Mouse (Mus musculus): ENCODE data around the gene Ldlr.
"Not testable (repeated sequence)": the region's sequence is repeated elsewhere in the genome, so short reads cannot be mapped to it uniquely, and the experiment has no call there.

Gene Ldlr

GRCm38 (mm10) chr9:21791861-21792260, 68.6 kb downstream of the Ldlr start:
- in situ Hi-C loops (cut with MboI): no loop called here

- in situ Hi-C loops (cut with MboI): no loop called here
These were observed 69.4 kb downstream of the Ldlr start for GRCm38 (mm10) chr9:21792644-21793043.

GRCm38 (mm10) chr9:21793507-21793906, 70.2 kb downstream of the Ldlr start:
- in situ Hi-C loops (cut with MboI): not testable (repeated sequence)

GRCm38 (mm10) chr9:21794344-21794834, 71.1 kb downstream of the Ldlr start:
- in situ Hi-C loops (cut with MboI): no loop called here

- in situ Hi-C loops (cut with MboI): no loop called here
These were observed 71.6 kb downstream of the Ldlr start for GRCm38 (mm10) chr9:21794925-21795324.

- in situ Hi-C loops (cut with MboI): no loop called here
These were observed 72.3 kb downstream of the Ldlr start for GRCm38 (mm10) chr9:21795579-21795978.

GRCm38 (mm10) chr9:21796259-21796658, 73.0 kb downstream of the Ldlr start:
- in situ Hi-C loops (cut with MboI): no loop called here

- in situ Hi-C loops (cut with MboI): no loop called here
These were observed 73.6 kb downstream of the Ldlr start for GRCm38 (mm10) chr9:21796919-21797318.

GRCm38 (mm10) chr9:21797921-21798344, 74.7 kb downstream of the Ldlr start:
- in situ Hi-C loops (cut with MboI): no loop called here

- in situ Hi-C loops (cut with MboI): no loop called here
These were observed 75.2 kb downstream of the Ldlr start, which contains the start of gene Kank2 for GRCm38 (mm10) chr9:21798345-21799009. Gene Kank2, minus strand, starts transcription at chr9:21798744.

GRCm38 (mm10) chr9:21799010-21799350, 75.7 kb downstream of the Ldlr start:
- in situ Hi-C loops (cut with MboI): no loop called here

All from mature B cell (primary cell).